Mouse (Mus musculus) ES-E14 (cell line): ENCODE results near the gene Nsun2. TPM values are rescaled to one million over a fixed set of nuclear protein-coding genes. Genes with fewer than 3 reads are reported as not detected.

Source experiments
- DNase-seq: peaks from one replicate; pipeline ENCODE4 v3.0.0-alpha.2; 2013; ENCODE audit warnings: low read depth, low spot score
- H3K27ac ChIP-seq: 2 replicates; pipeline ENCODE4 v1.5.1; 2012; ENCODE audit warnings: low read depth, mild to moderate bottlenecking, low read length, moderate library complexity, mixed read lengths; ENCODE audit not compliant: poor library complexity, insufficient read depth, severe bottlenecking
- H3K36me3 ChIP-seq: 2 replicates; pipeline ENCODE4 v1.6.1; 2012; ENCODE audit warnings: mild to moderate bottlenecking, low read length, moderate library complexity, mixed read lengths; ENCODE audit not compliant: control insufficient read depth, poor library complexity, insufficient read depth, severe bottlenecking
- H3K4me1 ChIP-seq, 2 experiments: fragments of 150-350 bp in 1 of 2; sonication (generic) in 1 of 2; 2 replicates each; pipeline ENCODE4 v1.6.1; 2012; ENCODE audit warnings: low read length in 2 of 2, mild to moderate bottlenecking in 1 of 2, mixed read lengths in 1 of 2; ENCODE audit not compliant: control insufficient read depth in 2 of 2, insufficient read depth in 2 of 2, poor library complexity in 1 of 2
- H3K4me3 ChIP-seq, 2 experiments: fragments of 150-350 bp in 1 of 2; sonication (generic) in 1 of 2; 2 replicates each; pipeline ENCODE4 v1.5.1; 2012; ENCODE audit warnings: low read length in 2 of 2, low read depth in 1 of 2, mild to moderate bottlenecking in 1 of 2, mixed read lengths in 1 of 2; ENCODE audit not compliant: insufficient read depth in 1 of 2, poor library complexity in 1 of 2, severe bottlenecking in 1 of 2
- H3K9ac ChIP-seq: 2 replicates; pipeline ENCODE4 v1.6.1; 2012; ENCODE audit warnings: low read depth, mild to moderate bottlenecking, low read length, mixed read lengths; ENCODE audit not compliant: poor library complexity, insufficient read depth, severe bottlenecking
- H3K9me3 ChIP-seq: fragments of 150-350 bp; sonication (generic); 2 replicates; pipeline ENCODE4 v1.6.1; 2012; ENCODE audit warnings: low read depth, mild to moderate bottlenecking, low read length; ENCODE audit not compliant: control insufficient read depth, insufficient read depth
- CHD2 ChIP-seq: IDR thresholded peaks from 2 replicates; pipeline ENCODE4 v1.6.1; 2014; ENCODE audit warnings: mild to moderate bottlenecking, low read depth, low read length, inconsistent platforms
- HCFC1 ChIP-seq: IDR thresholded peaks from 2 replicates; pipeline ENCODE4 v1.6.1; 2012; ENCODE audit warnings: low read length, inconsistent platforms, borderline replicate concordance; ENCODE audit not compliant: insufficient read depth
- MAFK ChIP-seq: IDR thresholded peaks from 2 replicates; pipeline ENCODE4 v1.6.1; 2014; ENCODE audit warnings: mild to moderate bottlenecking, low read depth, low read length, inconsistent platforms; ENCODE audit not compliant: insufficient read depth
- ZC3H11A ChIP-seq: IDR thresholded peaks from 2 replicates; pipeline ENCODE4 v1.6.1; 2012; ENCODE audit warnings: low read depth, mild to moderate bottlenecking, inconsistent platforms, low read length, borderline replicate concordance
- ZNF384 ChIP-seq: IDR thresholded peaks from 2 replicates; pipeline ENCODE4 v1.6.1; 2012; ENCODE audit warnings: low read depth, low read length, inconsistent platforms
- in situ Hi-C, 2 experiments: fragments of 600-800 bp; cut with MboI; formaldehyde crosslinking; loops; one replicate each; pipeline ENCODE4 v1.15.1; 2025; ENCODE audit warnings: low sequenced_read_pairs in 2 of 2, inconsistent platforms in 1 of 2; ENCODE audit not compliant: unreplicated experiment in 2 of 2
- total RNA-seq: library from RNA; depleted of rRNA; stranded (reverse); fragments of 300-350 nt; gene quantifications from 2 replicates; pipeline ENCODE4 v1.2.3, GENCODE M21; 2012

The Nsun2 gene
- total RNA-seq, 1 experiment = 220 TPM

DNA sequence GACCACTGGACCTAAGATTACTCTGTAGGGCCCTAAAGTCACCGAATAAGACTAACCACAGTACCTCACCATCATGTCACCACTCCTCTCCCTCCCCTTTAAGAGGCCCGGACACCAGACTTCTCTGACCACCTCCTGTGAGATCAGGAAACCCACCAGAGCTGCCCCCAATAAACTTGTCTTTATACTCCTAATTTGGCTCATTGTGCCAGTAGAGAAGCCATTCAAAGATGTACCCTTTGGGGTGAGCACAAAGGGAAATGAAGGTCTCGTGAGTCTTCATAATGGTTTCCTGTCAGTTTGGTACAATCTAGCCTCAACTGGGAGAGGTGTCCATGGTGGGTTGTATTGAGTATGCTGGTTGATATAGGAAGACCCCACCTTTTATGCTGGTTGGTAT is 107.5 kb downstream of the Nsun2 start:
- Histone ChIP-seq H3K4me1 (no peaks in the 10 kb centered on the region), H3K27ac (no peak overlapping the region), H3K9me3 (no peaks in the 10 kb centered on the region), H3K4me3 (no peak overlapping the region), H3K9ac (no peak overlapping the region), H3K36me3 (peaks cover 16% of the 10 kb centered on the region)
- DNase-seq = no peak
- TF ChIP-seq ZNF384 (no peak), HCFC1 (no peak), CHD2 (no peak), ZC3H11A (no peak), MAFK (no peak)
- in situ Hi-C loops = no loop called here

DNA sequence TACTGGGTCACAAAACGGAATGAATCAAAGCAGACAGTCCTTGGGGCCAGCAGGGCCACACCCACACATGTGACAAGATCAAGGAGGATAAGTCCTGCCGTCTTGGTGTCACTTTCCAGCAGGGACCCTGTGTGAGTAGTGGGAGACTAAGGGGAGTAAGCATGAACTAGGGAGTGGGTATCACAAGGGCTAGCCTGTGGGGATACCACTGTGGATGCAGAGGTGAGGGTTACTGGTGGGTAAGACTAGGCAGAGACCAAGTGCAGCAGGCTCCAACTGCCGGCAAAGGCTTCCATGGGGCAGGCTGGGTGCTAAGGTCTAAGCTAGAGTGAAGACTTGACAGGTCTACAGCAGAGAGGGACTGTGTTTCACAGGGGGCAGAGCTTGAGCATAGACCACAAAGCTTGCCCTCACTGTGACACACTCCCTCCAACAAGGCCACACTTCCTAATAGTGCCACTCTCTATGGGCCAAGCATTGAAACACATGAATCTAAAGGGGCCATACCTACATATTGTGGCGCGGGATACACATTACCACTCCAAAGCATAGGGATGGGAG is 109.2 kb downstream of the Nsun2 start:
- Histone ChIP-seq H3K4me3 (no peak overlapping the region), H3K36me3 (peaks cover 8% of the 10 kb centered on the region), H3K9ac (no peak overlapping the region), H3K4me1 (no peaks in the 10 kb centered on the region), H3K27ac (no peak overlapping the region), H3K9me3 (no peaks in the 10 kb centered on the region)
- in situ Hi-C loops = no loop called here
- DNase-seq = no peak
- TF ChIP-seq ZNF384 (no peak), MAFK (no peak), ZC3H11A (no peak), HCFC1 (no peak), CHD2 (no peak)

DNA sequence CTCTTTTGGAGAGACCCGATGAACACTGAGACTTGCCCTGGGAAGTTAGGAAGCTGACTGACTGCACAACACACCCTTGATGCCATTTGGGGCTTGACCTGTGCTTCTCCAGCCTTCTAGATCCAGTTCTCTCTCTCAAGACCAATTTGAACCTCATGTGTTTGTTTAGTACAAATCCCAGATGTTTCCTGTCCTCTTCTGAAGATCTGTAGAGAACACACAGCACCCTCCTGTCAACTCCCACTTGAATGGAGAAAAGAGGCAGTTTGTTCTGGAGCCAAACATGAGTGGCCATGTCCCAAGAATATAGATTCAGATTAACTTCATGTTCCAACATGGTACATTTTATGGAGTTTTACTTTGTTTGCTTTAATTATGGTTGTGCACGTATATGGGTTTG is 110.4 kb downstream of the Nsun2 start:
- DNase-seq = no peak
- in situ Hi-C loops = no loop called here
- H3K27ac ChIP-seq = no peak overlapping the region
- H3K36me3 ChIP-seq = peaks cover 4% of the 10 kb centered on the region; the same call in 1 of the 2 replicates
- no peaks in the 10 kb centered on the region for H3K4me1 ChIP-seq
- H3K9me3 ChIP-seq = no peaks in the 10 kb centered on the region
- H3K9ac ChIP-seq = no peak overlapping the region
- TF ChIP-seq MAFK (no peak), ZC3H11A (no peak), CHD2 (no peak)
- no peak overlapping the region for H3K4me3 ChIP-seq

DNA sequence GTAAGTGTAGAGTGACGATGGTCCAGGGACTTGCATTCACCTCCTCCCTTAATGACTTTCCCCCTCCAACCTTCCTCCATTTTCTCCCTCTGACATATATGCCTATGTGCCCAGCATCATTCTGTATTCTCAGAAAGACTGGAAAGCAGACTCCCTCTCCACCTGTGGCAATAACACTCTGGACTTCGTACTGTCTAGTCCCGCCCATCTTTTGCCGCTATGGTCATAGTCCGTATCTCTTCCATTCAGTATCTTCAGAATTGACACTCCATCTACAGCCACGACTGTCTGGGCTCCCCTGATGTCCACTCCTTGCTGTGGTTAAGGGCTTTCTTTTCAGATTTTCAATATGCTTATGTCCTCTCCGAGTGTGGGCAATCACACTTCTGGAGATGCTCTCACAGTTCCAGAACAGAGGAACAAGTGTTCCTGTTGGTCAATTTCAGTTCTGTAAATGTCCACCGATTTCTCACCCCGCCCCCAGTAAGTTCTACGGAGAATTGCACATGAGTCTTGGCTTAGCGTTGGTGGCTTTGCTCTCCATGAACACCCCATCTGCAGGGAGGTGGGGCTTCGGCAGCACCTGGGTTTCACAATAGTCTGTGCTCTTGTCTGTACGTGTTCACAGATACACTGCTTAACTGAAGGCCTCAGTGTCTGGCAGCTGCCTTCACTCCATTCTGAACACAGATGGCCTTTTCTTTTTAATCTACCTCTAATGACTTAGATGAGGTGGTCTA is 111.1 kb downstream of the Nsun2 start:
- H3K9me3 ChIP-seq = no peaks in the 10 kb centered on the region
- in situ Hi-C loops = no loop called here
- no peak overlapping the region for H3K4me3 ChIP-seq
- H3K4me1 ChIP-seq = no peaks in the 10 kb centered on the region
- no peak for DNase-seq
- no peak for TF ChIP-seq MAFK
- no peak for TF ChIP-seq CHD2
- TF ChIP-seq ZC3H11A = no peak
- no peak for TF ChIP-seq ZNF384
- no peak for TF ChIP-seq HCFC1
- H3K36me3 ChIP-seq = no peaks in the 10 kb centered on the region; the same call in 1 of the 2 replicates
- no peak overlapping the region for H3K9ac ChIP-seq
- no peak overlapping the region for H3K27ac ChIP-seq

DNA sequence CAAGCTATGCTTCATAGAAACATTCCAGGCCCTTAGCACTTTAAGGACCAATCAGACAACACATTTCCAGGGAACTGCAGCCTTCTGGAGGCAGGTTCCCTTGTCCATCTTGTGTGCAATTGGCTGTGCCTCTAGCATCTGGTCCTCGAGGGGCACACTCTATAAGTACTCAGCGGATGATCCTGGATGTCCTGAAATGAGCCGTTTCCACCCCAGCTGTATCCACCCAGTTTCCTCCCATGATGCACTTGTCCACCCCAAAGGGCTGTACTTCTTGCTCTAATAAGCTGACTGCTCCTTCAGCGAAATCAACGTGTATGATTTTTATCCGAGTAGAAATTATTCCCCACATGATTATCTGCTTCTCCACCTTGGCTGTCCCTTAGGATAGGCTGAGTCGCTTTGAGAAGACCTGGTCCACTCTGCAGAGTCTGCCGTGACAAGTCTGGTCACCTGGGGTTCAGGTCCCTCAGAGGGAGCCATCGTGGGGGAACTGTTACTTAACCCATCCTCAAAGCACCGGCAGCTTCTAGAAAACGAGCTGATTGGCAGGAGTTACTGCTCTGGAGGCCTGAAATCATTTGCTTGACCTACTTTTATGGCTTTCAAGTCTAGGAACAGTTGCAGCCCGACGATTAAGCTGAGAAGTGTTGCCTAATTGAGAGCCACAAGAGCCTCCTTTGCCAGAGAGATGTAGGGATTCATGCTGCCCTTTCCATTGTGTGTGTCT is 112.3 kb downstream of the Nsun2 start:
- Histone ChIP-seq H3K9ac (no peak overlapping the region), H3K27ac (no peak overlapping the region), H3K9me3 (no peaks in the 10 kb centered on the region), H3K36me3 (no peaks in the 10 kb centered on the region), H3K4me1 (no peaks in the 10 kb centered on the region), H3K4me3 (no peak overlapping the region)
- TF ChIP-seq ZNF384 (no peak), HCFC1 (no peak), ZC3H11A (no peak), CHD2 (no peak), MAFK (no peak)
- in situ Hi-C loops = no loop called here
- no peak for DNase-seq
